Mouse (Mus musculus): ENCODE measurements around the gene Dock11. TPM values are rescaled to one million over a fixed set of nuclear protein-coding genes. Genes with fewer than 3 reads are reported as not detected.

Gene Dock11
- total RNA-seq, 2 experiments from 2014 or later = 17.4 to 20.5 TPM

DNA sequence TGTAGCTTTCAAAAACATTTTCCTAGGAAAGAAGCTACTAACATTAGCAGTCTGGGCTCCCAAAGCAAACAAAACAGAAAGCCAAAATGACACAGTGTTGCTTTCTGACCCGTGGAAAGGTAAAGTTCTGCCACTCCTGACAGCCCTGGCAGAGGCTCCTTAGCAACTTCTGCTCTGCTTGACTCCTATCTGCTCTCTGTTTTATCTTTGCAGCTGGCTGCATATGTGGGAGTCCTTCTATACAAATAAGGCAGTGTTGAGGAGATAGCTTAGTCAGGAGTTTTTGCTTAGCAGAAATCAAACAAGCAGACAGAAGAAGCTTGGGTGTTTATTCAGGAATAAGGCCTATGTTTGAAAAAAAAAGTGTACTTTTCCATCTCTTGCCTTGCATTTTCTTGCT, 57.8 kb downstream of the Dock11 start:
- intact Hi-C loops (cut with DNase I) = no loop called here
- no peak for DNase-seq

DNA sequence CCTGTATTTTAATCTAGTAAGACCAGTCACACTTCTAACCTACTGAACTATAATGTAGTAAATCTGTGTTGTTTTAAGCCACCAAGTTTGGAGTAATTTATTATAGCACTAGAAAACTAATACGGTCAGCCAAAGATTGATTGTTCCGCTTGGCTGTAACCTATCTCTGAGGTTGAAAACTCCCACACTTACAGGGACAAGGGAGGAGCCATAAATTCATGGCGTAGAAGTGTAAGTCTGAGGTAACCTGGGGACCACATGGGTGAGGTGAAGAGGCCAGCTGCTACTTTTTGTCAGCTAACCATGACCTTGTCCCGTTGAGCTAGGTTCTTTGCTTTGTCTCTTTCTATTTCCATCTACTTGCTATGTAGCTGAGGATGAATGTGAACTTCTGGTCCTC, 61.5 kb downstream of the Dock11 start:
- DNase-seq = no peak
- intact Hi-C loops (cut with DNase I) = no loop called here

DNA sequence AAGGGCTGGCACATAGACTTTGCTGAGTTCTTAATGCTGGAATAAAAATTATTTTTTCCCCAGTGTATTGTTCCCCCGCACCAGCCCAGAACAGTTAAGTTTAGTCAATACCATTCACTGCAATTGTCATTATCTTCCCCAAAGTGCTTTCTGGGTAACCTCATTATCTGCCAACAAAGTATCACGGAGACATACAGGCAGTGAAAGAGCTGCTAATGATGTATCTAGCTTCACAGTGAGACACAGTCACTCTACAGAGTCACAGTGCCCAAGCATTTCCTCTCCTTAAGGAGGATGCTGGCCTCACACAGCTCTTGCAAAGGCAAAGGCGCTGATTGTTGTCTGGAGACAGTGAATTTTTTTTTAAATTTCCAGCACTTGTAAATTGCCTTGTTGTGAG, 63.3 kb downstream of the Dock11 start:
- DNase-seq = no peak
- intact Hi-C loops (cut with DNase I) = no loop called here

- intact Hi-C loops (cut with DNase I) = no loop called here
- DNase-seq = no peak
These were observed 64.0 kb downstream of the Dock11 start for GRCm38 (mm10) chrX:35952521-35953095.

GRCm38 (mm10) chrX:35956236-35956635, 67.6 kb downstream of the Dock11 start:
- intact Hi-C loops (cut with DNase I) = no loop called here

DNA sequence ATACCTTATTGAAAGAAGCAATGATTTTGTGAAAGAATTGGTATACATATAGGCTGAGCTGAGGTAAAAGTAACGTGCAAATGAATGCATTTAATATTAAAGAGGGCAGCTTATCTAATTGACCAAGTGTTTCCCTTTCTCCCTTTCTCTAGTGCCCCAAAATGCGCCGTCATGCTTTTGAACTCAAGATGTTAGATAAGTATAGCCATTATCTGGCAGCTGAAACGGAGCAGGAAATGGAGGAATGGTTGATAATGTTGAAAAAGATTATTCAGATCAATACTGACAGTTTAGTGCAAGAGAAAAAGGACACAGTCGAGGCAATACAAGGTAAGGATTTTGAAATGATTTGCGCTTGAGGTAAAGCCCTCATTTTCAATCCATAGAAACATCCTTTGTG, 74.5 kb downstream of the Dock11 start:
- no peak for DNase-seq
- intact Hi-C loops (cut with DNase I) = no loop called here

More at GRCm38 (mm10) chrX:35956236-35956635, 67.6 kb downstream of the Dock11 start:
- DNase-seq = no peak

DNA sequence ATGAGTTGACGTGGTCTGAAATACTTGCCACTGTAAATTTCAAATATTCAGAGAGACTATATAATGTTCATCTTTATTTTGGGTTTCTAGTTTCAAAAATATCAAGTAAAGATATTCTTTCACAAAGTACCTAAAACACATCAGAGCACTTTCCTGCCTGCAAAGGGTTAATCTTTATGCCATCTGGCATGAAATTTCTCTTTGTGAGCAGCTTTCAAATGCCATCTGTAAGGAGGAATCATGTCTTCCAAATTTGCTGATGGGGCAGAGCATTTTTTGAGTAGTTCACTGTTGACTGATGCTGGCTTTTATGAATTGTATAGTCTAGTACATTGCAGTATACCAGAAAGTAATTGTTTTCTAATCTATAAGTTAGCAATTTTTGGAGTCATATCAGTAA, 80.6 kb downstream of the Dock11 start:
- intact Hi-C loops (cut with DNase I) = no loop called here
- DNase-seq = no peak

- DNase-seq = no peak
- intact Hi-C loops (cut with DNase I) = no loop called here
These were observed 88.0 kb downstream of the Dock11 start for GRCm38 (mm10) chrX:35976657-35977056.

DNA sequence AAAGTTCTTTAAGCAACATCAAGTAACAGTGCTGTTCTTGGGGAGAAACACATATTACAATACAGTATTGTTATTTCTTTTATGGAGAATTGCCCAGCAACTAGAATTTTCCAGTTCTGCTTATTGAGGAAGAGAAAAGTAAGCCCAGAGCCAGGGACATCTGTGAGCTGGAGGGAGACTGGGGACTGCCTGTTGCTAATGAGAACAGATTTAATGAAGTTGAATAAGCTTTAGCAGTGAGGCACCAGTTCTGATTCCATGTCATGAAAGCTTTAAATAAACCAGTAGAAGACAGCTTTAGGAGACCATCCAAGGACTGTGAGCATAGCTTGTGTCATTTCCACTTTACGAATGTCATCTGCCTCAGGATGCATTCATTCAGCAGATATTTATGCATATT, 99.3 kb downstream of the Dock11 start:
- intact Hi-C loops (cut with DNase I) = no loop called here
- DNase-seq = no peak

DNA sequence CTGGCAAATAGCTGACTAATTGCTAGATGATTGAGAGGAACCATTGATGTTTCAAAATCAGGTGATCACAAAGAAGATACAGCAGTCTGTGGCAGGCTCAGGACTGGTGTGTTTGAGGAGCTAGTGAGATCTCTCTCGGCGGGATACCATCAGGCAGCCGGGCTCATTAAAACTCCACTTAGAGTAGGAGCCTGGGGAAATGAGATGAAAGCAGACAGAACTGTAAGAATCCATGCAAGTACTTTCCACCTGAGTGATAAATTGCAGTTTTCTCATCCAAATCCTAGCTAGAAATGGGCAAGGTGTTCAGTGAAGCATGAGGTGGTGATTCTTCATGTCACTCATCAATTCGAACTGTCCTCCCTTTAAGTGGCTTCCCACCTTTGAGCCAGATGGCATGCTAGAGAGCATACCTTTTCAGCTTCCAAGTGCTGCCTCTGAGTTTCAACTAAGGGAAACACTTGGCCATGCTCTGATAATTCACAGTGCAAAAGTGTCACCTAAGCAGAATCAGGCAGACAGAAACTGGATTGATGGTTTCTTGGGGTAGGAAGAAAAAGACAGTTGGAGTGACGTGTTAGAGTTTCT, 102.0 kb downstream of the Dock11 start:
- no peak for DNase-seq
- intact Hi-C loops (cut with DNase I) = loop anchor here (10.0 kb wide), 1 partner anchor 156 kb away; no protein-coding TSS in a partner anchor

- intact Hi-C loops (cut with DNase I) = loop anchor here (10.0 kb wide), 1 partner anchor 159 kb away; no protein-coding TSS in a partner anchor
- DNase-seq = no peak
These were observed 105.6 kb downstream of the Dock11 start for GRCm38 (mm10) chrX:35994226-35994625.

GRCm38 (mm10) chrX:35997004-35997403, 108.4 kb downstream of the Dock11 start:
- DNase-seq = no peak
- intact Hi-C loops (cut with DNase I) = loop anchor here (5.0 to 10.0 kb wide), 2 partner anchors 115 to 162 kb away; no protein-coding TSS in a partner anchor

- intact Hi-C loops (cut with DNase I) = loop anchor here (5.0 to 10.0 kb wide), 2 partner anchors 116 to 163 kb away; no protein-coding TSS in a partner anchor
- DNase-seq = no peak
These were observed 109.3 kb downstream of the Dock11 start for GRCm38 (mm10) chrX:35997793-35998419.

DNA sequence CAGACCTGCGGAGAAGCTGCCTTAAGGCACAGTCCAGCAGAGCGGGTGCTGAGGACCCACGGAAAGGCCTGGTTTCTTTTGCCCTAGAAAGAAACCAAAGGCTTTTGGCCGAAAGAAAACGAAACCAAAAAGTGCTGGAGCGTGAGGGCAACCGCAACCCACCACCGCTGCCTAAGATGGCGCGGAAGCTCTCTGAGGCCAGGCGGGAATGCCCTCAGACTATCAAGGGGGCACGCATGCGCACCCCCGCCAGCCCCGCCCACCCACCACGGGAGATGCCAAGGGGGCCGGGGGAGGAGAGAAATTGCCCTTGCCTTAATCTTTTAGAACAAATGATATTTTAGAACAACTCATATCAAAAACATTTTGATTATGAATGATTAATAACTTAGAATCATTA, 137.0 kb downstream of the Dock11 start:
- DNase-seq = no peak
- intact Hi-C loops (cut with DNase I) = no loop called here

- intact Hi-C loops (cut with DNase I) = no loop called here
These were observed 142.5 kb downstream of the Dock11 start for GRCm38 (mm10) chrX:36031113-36031512.

GRCm38 (mm10) chrX:36034045-36034444, 145.4 kb downstream of the Dock11 start:
- intact Hi-C loops (cut with DNase I) = no loop called here
- no peak for DNase-seq

More at GRCm38 (mm10) chrX:36031113-36031512, 142.5 kb downstream of the Dock11 start:
- DNase-seq = no peak

GRCm38 (mm10) chrX:36045731-36046130, 157.1 kb downstream of the Dock11 start:
- intact Hi-C loops (cut with DNase I) = no loop called here
- no peak for DNase-seq

- DNase-seq = no peak
- intact Hi-C loops (cut with DNase I) = no loop called here
These were observed 158.8 kb downstream of the Dock11 start for GRCm38 (mm10) chrX:36047451-36047850.

- intact Hi-C loops (cut with DNase I) = no loop called here
These were observed 161.7 kb downstream of the Dock11 start for GRCm38 (mm10) chrX:36050312-36050711.

DNA sequence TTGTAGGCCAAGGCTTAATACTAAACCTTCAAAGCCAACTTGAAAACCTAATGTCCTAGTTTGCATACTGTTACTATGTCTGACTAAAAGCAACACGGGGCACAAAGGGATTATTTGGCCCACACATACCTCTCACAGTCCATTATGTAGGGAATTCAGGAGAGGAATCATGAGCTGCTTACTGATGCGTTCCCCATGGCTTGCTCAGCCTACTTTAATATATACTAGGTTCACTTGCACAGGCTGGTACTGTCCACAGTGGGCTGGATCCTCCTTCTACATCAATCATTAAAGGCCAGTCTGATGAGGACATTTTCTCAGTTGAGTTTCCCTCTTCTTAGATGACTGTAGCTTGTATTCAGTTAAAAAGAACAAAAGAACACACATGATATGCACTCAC, 185.4 kb downstream of the Dock11 start:
- intact Hi-C loops (cut with DNase I) = no loop called here
- no peak for DNase-seq

More at GRCm38 (mm10) chrX:36050312-36050711, 161.7 kb downstream of the Dock11 start:
- no peak for DNase-seq

- intact Hi-C loops (cut with DNase I) = no loop called here
- no peak for DNase-seq
These were observed 188.5 kb downstream of the Dock11 start for GRCm38 (mm10) chrX:36077164-36077563.

GRCm38 (mm10) chrX:36082917-36083316, 194.3 kb downstream of the Dock11 start:
- intact Hi-C loops (cut with DNase I) = no loop called here

More at GRCm38 (mm10) chrX:36082917-36083316, 194.3 kb downstream of the Dock11 start:
- DNase-seq = no peak

All from left cerebral cortex, postnatal 4 days (tissue).